Mouse (Mus musculus): ENCODE measurements around the gene Rbms3.
A peak's percentile ranks its signal among the peaks of the same experiment; 100 is the strongest.

Rbms3 gene

GRCm38 (mm10) chr9:116639597-116640301, 990.0 kb downstream of the Rbms3 start:
- DNase-seq (ENCODE audit: low spot score in 2 of 2) = no peak

GRCm38 (mm10) chr9:116633786-116634185, 995.9 kb downstream of the Rbms3 start:
- no peak for DNase-seq (ENCODE audit: low spot score in 2 of 2)

- no peak for DNase-seq (ENCODE audit: low spot score in 2 of 2)
Observed at GRCm38 (mm10) chr9:116633075-116633474, 996.6 kb downstream of the Rbms3 start.

- no peak for DNase-seq (ENCODE audit: low spot score in 2 of 2)
Observed at GRCm38 (mm10) chr9:116631816-116632215, 997.9 kb downstream of the Rbms3 start.

- no peak for DNase-seq (ENCODE audit: low spot score in 2 of 2)
Observed at GRCm38 (mm10) chr9:116630805-116631204, 998.9 kb downstream of the Rbms3 start.

GRCm38 (mm10) chr9:116620434-116620833, 1009.3 kb downstream of the Rbms3 start:
- DNase-seq (ENCODE audit: low spot score in 2 of 2) = no peak

GRCm38 (mm10) chr9:116618886-116619285, 1010.8 kb downstream of the Rbms3 start:
- DNase-seq (ENCODE audit: low spot score in 2 of 2) = no peak

- no peak for DNase-seq (ENCODE audit: low spot score in 2 of 2)
Observed at GRCm38 (mm10) chr9:116613276-116613675, 1016.4 kb downstream of the Rbms3 start.

GRCm38 (mm10) chr9:116596046-116596445, 1033.7 kb downstream of the Rbms3 start:
- DNase-seq (ENCODE audit: low spot score in 2 of 2) = no peak

GRCm38 (mm10) chr9:116592486-116592885, 1037.2 kb downstream of the Rbms3 start:
- DNase-seq (ENCODE audit: low spot score in 2 of 2) = no peak

- DNase-seq (ENCODE audit: low spot score in 2 of 2) = peak in 1 of 2 experiments; percentile 8
Observed at GRCm38 (mm10) chr9:116591071-116591470, 1038.6 kb downstream of the Rbms3 start.

- no peak for DNase-seq (ENCODE audit: low spot score in 2 of 2)
Observed at GRCm38 (mm10) chr9:116569680-116570079, 1060.0 kb downstream of the Rbms3 start.

- DNase-seq (ENCODE audit: low spot score in 2 of 2) = peak in 1 of 2 experiments; percentile 12
Observed at GRCm38 (mm10) chr9:116566711-116567110, 1063.0 kb downstream of the Rbms3 start.

GRCm38 (mm10) chr9:116557781-116558180, 1071.9 kb downstream of the Rbms3 start:
- DNase-seq (ENCODE audit: low spot score in 2 of 2) = no peak

- DNase-seq (ENCODE audit: low spot score in 2 of 2) = no peak
Observed at GRCm38 (mm10) chr9:116556641-116557040, 1073.1 kb downstream of the Rbms3 start.

- DNase-seq (ENCODE audit: low spot score in 2 of 2) = no peak
Observed at GRCm38 (mm10) chr9:116553181-116553580, 1076.5 kb downstream of the Rbms3 start.

- DNase-seq (ENCODE audit: low spot score in 2 of 2) = no peak
Observed at GRCm38 (mm10) chr9:116546156-116546555, 1083.6 kb downstream of the Rbms3 start.

GRCm38 (mm10) chr9:116542793-116543192, 1086.9 kb downstream of the Rbms3 start:
- DNase-seq (ENCODE audit: low spot score in 2 of 2) = no peak

GRCm38 (mm10) chr9:116541976-116542375, 1087.7 kb downstream of the Rbms3 start:
- no peak for DNase-seq (ENCODE audit: low spot score in 2 of 2)

- DNase-seq (ENCODE audit: low spot score in 2 of 2) = no peak
Observed at GRCm38 (mm10) chr9:116535709-116536108, 1094.0 kb downstream of the Rbms3 start.

- DNase-seq (ENCODE audit: low spot score in 2 of 2) = no peak
Observed at GRCm38 (mm10) chr9:116533381-116533780, 1096.3 kb downstream of the Rbms3 start.

GRCm38 (mm10) chr9:116531121-116531520, 1098.6 kb downstream of the Rbms3 start:
- no peak for DNase-seq (ENCODE audit: low spot score in 2 of 2)

- no peak for DNase-seq (ENCODE audit: low spot score in 2 of 2)
Observed at GRCm38 (mm10) chr9:116524386-116524785, 1105.3 kb downstream of the Rbms3 start.

Measured in frontal cortex, postnatal 10 days (tissue).